Mouse (Mus musculus): ENCODE data around the gene Cinp. TPM values are rescaled to one million over a fixed set of nuclear protein-coding genes. Genes with fewer than 3 reads are reported as not detected.

The Cinp gene
- 10 to 100 TPM; 33.0 to 34.6 TPM for total RNA-seq (2021)
- long read RNA-seq, experiment 1, transcript Cinp-201 (5 exons, 2,029 nt): major isoform, 36 of 47 reads
- long read RNA-seq, experiment 1, partial matches to known transcripts: 1 of 47 reads
- long read RNA-seq, experiment 1, other reads (novel, unspliced or antisense): 5 of 47 reads
- long read RNA-seq, experiment 2, transcript Cinp-201 (5 exons, 2,029 nt): major isoform, 30 of 37 reads
- long read RNA-seq, experiment 2, partial matches to known transcripts: 2 of 37 reads
- long read RNA-seq, experiment 2, other reads (novel, unspliced or antisense): 4 of 37 reads

DNA sequence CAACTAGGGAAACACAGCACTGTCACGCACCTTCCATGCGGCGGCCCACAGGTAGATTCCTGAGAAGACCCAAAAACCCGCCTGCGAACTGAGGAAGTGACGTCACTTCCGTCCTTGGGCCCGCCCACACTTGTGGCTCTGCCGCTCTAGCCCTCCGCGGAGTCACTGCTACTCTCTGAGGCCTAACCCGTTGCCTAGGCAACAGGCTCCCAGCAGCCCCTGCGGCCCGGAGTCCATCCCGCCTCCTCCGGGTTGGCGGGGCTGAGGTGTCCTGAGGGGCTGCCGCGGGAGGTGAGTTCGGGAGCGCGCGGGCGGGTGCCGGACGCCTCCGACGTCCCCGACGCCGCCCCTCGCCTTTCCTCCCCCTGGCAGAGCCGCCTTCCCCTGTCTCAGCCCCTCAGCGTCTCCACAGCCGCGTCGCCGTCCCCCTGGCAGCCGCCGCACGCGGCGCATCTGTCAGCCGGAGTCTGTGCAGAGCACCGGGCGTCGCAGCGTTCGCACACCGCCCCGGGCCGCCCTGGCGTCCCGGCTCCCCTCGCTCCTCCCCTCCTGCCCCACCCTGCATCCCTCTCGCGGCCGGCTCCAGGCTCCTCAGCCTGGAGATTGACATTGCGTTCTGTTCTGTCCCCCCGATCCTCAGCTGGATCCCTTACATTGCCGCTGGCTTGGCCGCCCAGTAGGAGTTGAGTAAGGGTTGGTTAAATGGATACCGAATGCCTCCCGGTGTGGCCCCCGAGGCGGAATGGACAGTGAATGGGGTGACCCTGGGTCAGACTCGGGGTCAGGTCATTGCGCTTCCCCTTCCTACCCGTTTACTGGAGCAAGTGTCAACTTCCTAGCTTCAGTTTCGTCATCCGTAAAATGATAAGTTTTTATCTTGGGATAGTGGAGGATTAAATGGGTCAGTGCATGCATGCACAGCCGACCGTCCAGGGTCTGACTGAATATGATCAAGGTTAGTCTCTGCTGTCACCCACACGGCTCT is at the start of gene Cinp, which contains the start of gene Tecpr2:
TSS of gene Cinp (minus strand) at position 110 of the 985 bp plus-strand sequence.
TSS of gene Tecpr2 (plus strand) at position 229 of the 985 bp plus-strand sequence.
- DNase-seq: peak; percentile 91

DNA sequence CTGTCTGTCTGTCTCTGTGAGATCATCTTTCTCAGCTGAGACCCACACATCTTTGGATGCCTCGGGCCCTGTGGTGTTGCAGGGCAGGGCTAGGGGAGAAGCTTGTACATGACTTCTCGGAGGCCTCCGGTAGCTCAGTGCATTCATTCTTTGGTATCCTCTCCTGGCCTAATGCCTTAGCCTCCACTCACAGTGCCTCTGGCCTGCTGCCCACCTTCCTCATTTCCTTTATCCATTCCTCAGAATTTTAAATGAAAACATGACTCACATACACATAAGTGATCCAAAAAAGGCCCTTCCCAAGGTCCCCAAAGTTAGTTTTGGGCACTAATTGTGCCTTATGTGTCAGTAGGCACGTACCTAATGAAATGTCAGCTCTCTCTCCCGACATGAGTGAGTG is 48.6 kb upstream of the Cinp start:
- no peak for DNase-seq

DNA sequence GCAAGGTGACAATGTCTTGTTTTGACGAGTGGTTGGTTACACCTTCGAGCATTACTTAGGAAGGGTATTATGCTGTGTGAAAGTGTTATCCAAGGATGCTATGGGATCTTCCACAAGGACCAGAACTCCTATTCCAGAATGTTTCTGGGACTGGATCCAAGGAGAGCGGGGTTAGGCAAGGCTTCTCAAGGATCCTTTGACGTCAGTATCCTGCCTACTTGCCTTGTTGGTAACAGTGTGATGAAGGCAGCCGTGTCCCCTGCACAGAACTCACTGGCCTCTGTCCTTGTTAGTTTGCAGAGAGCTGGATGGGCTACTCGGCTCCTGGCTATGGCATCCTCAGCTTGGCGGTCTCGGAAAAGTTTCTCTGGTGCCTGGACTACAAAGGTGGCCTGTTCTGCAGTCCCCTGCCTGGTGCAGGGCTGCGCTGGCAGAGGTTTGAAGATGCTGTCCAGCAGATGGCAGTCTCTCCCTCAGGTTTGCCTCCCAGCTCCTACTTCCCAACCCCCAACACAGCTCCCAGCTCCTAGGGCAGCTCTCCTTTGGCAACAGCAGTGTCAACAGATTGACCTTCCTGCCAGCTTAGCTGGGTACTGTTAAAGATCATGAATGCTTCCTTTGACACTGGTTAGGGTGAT is 47.2 kb upstream of the Cinp start:
- DNase-seq: peak; percentile 80

DNA sequence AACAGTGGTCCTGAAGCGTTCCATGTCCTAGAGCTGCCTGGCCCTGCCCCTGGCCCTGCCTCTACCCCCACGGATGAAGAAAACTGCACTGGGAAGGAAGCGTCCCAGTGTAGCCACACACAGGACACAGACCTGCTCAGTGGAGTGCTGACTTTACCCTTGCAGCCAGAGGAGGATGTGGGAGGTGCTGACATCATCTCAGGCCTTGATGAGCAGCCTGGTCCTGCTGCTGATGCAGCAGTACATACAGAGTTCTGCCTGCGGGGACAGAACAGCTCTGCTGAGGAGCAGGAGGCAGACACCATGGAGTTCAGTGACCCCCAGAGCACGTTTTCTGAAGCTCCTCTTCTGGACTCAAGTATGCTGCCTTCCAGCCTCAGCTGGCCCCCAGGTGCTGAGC is 43.9 kb upstream of the Cinp start:
- no peak for DNase-seq

- no peak for DNase-seq
Observed at GRCm38 (mm10) chr12:110921572-110921971, 32.6 kb upstream of the Cinp start.

DNA sequence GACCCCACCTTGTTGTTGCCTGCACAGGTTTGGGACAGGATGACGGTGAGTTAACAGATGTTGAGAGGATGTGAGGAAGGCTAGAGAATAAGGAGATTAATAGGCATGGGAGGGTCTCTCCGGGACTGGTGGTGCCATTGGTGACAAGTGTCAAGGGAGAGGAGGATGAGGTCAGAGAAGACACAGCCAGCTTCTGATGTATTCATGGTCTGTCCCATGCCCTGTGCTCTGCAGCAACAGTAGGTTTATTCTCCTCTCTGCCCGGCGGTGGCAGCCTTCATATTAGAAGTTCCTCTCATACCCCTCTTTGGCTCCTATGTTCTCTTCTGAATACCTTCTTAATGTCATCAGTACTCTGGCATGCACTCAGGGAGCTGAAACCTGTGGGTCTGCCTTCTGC is 31.3 kb upstream of the Cinp start:
- no peak for DNase-seq

- DNase-seq: no peak
Observed at GRCm38 (mm10) chr12:110915761-110916160, 26.8 kb upstream of the Cinp start.

DNA sequence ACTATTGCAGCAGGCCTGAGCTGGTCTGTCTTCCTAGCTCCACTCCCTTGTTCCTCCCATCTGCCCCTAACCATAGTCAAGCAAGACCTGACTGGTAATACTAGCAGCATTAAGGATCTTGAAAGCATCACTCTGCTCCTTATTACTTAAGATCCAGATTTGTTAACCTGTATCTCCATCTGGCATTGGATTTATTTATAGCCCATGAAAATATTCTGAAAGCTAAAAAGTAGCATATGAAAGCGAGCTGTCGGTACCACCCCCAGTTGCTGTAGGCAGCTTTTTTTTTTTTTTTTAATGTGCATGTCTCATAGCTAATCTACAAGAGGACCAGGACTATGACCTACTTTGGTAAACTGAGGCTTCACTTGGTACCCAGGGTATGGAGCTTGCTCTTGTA is 21.0 kb upstream of the Cinp start:
- no peak for DNase-seq

GRCm38 (mm10) chr12:110907845-110908244 is 18.9 kb upstream of the Cinp start:
- DNase-seq: no peak

- no peak for DNase-seq
Observed at GRCm38 (mm10) chr12:110903536-110903935, 14.6 kb upstream of the Cinp start.

GRCm38 (mm10) chr12:110902106-110902505 is 13.2 kb upstream of the Cinp start:
- no peak for DNase-seq

GRCm38 (mm10) chr12:110891887-110892286 is 2.9 kb upstream of the Cinp start:
- DNase-seq: no peak

- DNase-seq: no peak
Observed at GRCm38 (mm10) chr12:110888606-110889005, 339 bp downstream of the Cinp start.

- DNase-seq: no peak
Observed at GRCm38 (mm10) chr12:110888106-110888505, 839 bp downstream of the Cinp start.

DNA sequence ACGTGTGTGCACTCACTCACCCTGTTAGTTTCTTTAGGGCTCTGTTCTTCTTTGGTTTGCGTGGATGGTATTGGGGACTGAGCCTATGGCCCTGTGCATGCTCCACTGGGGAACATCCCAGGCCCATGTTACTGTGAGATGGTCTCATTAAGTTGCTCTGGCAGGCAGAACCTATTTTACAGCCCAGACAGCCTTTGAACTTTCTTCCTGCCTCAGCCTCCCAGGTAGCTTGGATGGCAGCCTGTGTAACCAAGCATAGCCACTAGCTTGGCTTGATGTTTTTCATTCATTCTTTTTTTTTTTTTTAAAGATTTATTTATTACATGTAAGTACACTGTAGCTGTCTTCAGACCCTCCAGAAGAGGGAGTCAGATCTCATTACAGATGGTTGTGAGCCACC is 3.7 kb downstream of the Cinp start:
- no peak for DNase-seq

DNA sequence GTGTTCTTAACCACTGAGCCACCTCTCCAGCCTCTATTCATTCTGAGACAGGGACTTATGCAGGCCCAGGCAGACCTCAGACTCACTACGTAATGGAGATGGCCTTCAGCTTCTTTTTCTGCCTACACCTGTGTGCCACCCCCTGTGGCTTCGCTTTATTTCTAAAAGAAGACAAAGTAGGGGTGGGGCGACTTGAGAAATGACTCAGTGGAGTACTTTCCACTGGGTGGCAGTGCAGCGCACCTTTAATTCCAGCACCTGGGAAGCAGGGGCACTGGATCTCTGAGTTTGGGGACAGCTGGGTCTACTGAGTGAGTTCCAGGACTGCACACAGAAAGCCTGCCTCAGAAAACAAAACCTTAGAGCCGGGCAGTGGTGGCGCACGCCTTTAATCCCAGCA is 6.7 kb downstream of the Cinp start:
- DNase-seq: no peak

- DNase-seq: no peak
Observed at GRCm38 (mm10) chr12:110875351-110875750, 13.6 kb downstream of the Cinp start.

DNA sequence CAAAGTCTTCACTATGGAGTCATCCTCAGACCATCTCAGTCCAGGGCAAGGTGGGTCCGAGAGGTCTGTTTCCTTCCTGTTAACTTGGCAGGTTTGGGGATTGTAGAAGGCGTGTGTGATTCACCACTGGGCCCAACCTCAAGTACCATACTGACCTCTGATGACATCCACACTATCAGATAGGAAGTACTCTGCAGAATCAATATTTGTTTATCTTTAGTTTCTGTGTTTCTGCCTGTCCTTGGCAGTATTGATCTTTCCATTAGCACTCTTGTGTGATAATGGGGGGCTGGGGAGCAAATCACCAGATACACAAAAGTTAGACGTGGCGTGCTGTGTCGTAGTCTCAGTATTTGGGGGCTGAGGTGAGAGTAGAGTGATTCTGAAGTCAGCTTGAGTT is 17.7 kb downstream of the Cinp start:
- DNase-seq: no peak

DNA sequence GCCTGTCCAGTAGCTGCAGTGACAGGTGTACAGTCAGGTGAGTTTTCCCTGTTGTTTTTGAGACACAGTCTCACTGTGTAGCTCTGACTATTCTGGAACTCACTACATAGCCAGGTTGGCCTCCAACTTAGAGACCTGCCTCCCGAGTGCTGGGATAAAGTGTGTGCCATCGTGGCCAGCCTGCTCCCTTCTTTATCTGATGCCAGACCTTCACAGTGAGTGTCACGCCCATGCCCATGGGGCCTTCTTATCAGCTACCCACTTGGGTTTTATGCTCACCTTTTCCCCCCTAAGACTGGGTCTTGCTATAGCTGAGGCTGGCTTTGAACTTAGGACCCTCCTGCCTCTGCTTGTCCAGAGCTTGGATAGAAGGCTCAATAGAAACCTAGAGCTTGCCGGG is 18.8 kb downstream of the Cinp start:
- DNase-seq: no peak

- no peak for DNase-seq
Observed at GRCm38 (mm10) chr12:110865989-110866388, 23.0 kb downstream of the Cinp start.

- no peak for DNase-seq
Observed at GRCm38 (mm10) chr12:110865571-110865970, 23.4 kb downstream of the Cinp start.

GRCm38 (mm10) chr12:110864008-110864407 is 24.9 kb downstream of the Cinp start:
- DNase-seq: no peak

- DNase-seq: no peak
Observed at GRCm38 (mm10) chr12:110861256-110861655, 27.7 kb downstream of the Cinp start.
